Mouse (Mus musculus): ENCODE measurements around the gene Npas3. TPM values are rescaled to one million over a fixed set of nuclear protein-coding genes. Genes with fewer than 3 reads are reported as not detected.

The Npas3 gene
- polyA plus RNA-seq, 1 experiment from 2014 or later: 23.2 TPM

DNA sequence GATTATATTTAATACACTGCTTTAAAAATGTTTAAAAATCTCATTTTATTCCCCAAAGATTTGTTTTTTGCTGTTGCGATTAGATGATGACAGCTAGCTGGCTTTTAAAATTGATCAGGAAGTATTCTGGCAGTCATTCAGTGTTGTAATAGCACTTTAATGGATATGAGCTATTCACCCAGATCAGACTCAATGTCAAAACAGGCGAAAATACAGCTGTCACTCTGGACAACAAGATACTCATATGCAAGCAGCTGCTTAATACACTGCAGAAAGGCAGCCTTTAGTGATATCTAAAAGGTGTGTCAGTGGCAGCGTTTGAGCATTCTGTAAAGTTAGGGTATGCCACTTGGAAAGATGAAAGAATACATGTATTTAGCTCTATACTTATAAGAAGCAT lies 83.3 kb downstream of the Npas3 start:
- H3K27me3 ChIP-seq (replicated peaks): no peaks in the 10 kb centered on the region
- WGBS: 47% methylated on average over 3 of the region's 3 CpGs
- ATAC-seq (ENCODE audit: low FRiP score): no peak
- no peak overlapping the region for H3K27ac ChIP-seq (replicated peaks)
- H3K9ac ChIP-seq (replicated peaks): no peak overlapping the region
- H3K9me3 ChIP-seq (replicated peaks): no peaks in the 10 kb centered on the region
- H3K4me1 ChIP-seq: peaks cover 20% of the 10 kb centered on the region
- H3K4me2 ChIP-seq: no peak overlapping the region
- no peaks in the 10 kb centered on the region for H3K36me3 ChIP-seq
- no peak overlapping the region for H3K4me3 ChIP-seq (replicated peaks)

DNA sequence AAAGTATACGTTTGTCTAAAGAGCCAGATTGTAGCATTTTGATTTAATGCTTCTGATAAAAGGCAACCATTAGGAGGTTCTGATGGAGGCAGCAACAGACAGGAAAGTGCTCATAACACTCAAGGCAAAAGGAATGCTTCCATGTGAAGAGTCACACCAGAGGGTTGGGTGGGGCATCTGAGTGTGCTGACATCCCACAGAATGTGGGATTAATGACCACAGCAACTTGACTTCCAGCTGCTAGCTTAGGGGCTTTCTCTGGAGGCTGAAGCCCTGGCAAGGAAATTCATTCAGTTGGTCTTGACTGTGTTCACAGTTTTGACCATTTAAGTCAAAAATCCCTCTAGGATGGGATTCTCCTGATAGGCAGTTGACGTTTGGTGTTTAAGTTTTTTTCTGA lies 84.8 kb downstream of the Npas3 start:
- no peak for ATAC-seq (ENCODE audit: low FRiP score)
- Histone ChIP-seq H3K27ac (replicated peaks) (no peak overlapping the region), H3K4me2 (no peak overlapping the region), H3K36me3 (no peaks in the 10 kb centered on the region), H3K4me1 (peaks cover 21% of the 10 kb centered on the region), H3K27me3 (replicated peaks) (no peaks in the 10 kb centered on the region), H3K4me3 (replicated peaks) (no peak overlapping the region), H3K9me3 (replicated peaks) (no peaks in the 10 kb centered on the region), H3K9ac (replicated peaks) (no peak overlapping the region)
- WGBS: 78% methylated on average over 2 of the region's 2 CpGs

GRCm38 (mm10) chr12:53338349-53338948 lies 90.0 kb downstream of the Npas3 start:
- no peak overlapping the region for H3K9ac ChIP-seq (replicated peaks)
- no peak; the same call in 1 of the 2 replicates for ATAC-seq (ENCODE audit: low FRiP score)
- H3K27me3 ChIP-seq (replicated peaks): no peaks in the 10 kb centered on the region
- H3K4me2 ChIP-seq: peak overlapping the region; percentile 16; the same call in 1 of the 2 replicates
- peak overlapping the region; percentile 45; the same call in 1 of the 2 replicates for H3K27ac ChIP-seq (replicated peaks)
- no peak overlapping the region for H3K4me3 ChIP-seq (replicated peaks)
- H3K4me1 ChIP-seq: peaks cover 15% of the 10 kb centered on the region
- 18% methylated on average over 14 of the region's 14 CpGs for WGBS
- no peaks in the 10 kb centered on the region for H3K9me3 ChIP-seq (replicated peaks)
- H3K36me3 ChIP-seq: no peaks in the 10 kb centered on the region

GRCm38 (mm10) chr12:53342741-53343140 lies 94.3 kb downstream of the Npas3 start:
- H3K9me3 ChIP-seq (replicated peaks): no peaks in the 10 kb centered on the region
- no peaks in the 10 kb centered on the region for H3K27me3 ChIP-seq (replicated peaks)
- no peak overlapping the region for H3K27ac ChIP-seq (replicated peaks)
- no peak overlapping the region for H3K4me2 ChIP-seq
- no peak overlapping the region for H3K4me3 ChIP-seq (replicated peaks)
- no peak overlapping the region for H3K9ac ChIP-seq (replicated peaks)
- 49% methylated on average over 9 of the region's 9 CpGs for WGBS
- no peak for ATAC-seq (ENCODE audit: low FRiP score)
- H3K36me3 ChIP-seq: no peaks in the 10 kb centered on the region
- peaks cover 13% of the 10 kb centered on the region for H3K4me1 ChIP-seq

DNA sequence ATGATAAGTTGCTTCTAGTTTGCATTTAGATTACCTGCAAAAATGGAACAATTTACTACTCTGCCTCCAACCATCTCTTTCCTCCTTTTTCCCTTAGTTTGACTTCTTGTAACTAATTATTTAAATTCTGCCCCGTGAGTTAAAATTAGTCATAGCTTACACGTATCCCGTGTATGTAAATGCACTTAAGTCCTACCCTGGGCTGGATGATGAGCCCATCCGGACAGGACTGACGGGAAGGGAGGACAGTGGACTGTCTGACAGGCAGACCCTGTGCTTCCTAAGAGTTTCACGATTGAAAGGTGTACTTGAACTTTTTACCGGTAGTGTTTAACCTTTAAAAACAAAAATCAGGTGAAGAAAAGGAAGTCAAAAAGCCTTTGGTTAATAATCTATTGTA lies 103.4 kb downstream of the Npas3 start:
- no peaks in the 10 kb centered on the region for H3K36me3 ChIP-seq
- ATAC-seq (ENCODE audit: low FRiP score): no peak
- 55% methylated on average over 7 of the region's 7 CpGs for WGBS

DNA sequence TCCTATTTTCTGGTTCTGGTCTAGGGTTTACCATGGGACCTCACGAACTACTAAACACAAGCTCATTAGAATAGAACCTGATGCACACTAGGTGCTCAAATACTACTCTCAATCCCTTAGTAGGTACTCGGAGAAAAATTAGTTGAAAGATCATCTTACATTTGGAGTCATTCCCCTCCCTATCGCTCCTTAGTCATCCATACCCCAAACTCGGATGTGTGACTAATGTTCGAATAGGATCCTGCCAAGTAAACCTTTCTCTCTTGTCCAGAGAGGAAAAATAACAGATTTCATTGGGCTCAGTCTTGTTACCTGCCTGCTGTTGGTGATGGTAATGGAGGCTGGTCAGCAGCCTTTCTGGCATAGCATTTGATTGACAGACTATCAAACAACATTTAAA lies 117.3 kb downstream of the Npas3 start:
- Histone ChIP-seq H3K9ac (replicated peaks) (no peak overlapping the region), H3K27ac (replicated peaks) (no peak overlapping the region), H3K4me3 (replicated peaks) (no peak overlapping the region), H3K4me1 (0 out of 2 replicates have a peak, but pooled peaks cover 6% of the 10 kb centered on the region), H3K27me3 (replicated peaks) (no peaks in the 10 kb centered on the region), H3K9me3 (replicated peaks) (no peaks in the 10 kb centered on the region), H3K4me2 (no peak overlapping the region), H3K36me3 (no peaks in the 10 kb centered on the region)
- ATAC-seq (ENCODE audit: low FRiP score): no peak
- 85% methylated on average over 5 of the region's 5 CpGs for WGBS

More for the DNA sequence above, 103.4 kb downstream of the Npas3 start:
- no peak overlapping the region for H3K27ac ChIP-seq (replicated peaks)
- no peak overlapping the region for H3K9ac ChIP-seq (replicated peaks)
- H3K4me2 ChIP-seq: no peak overlapping the region
- peaks cover 6% of the 10 kb centered on the region; the same call in 1 of the 2 replicates for H3K4me1 ChIP-seq
- H3K9me3 ChIP-seq (replicated peaks): no peaks in the 10 kb centered on the region
- no peaks in the 10 kb centered on the region for H3K27me3 ChIP-seq (replicated peaks)
- no peak overlapping the region for H3K4me3 ChIP-seq (replicated peaks)

GRCm38 (mm10) chr12:53384851-53385250 lies 136.4 kb downstream of the Npas3 start:
- Histone ChIP-seq H3K27ac (replicated peaks) (no peak overlapping the region), H3K36me3 (no peaks in the 10 kb centered on the region), H3K9ac (replicated peaks) (no peak overlapping the region), H3K4me1 (peaks cover 6% of the 10 kb centered on the region; the same call in 1 of the 2 replicates), H3K27me3 (replicated peaks) (no peaks in the 10 kb centered on the region), H3K4me2 (no peak overlapping the region), H3K9me3 (replicated peaks) (no peaks in the 10 kb centered on the region), H3K4me3 (replicated peaks) (no peak overlapping the region)
- ATAC-seq (ENCODE audit: low FRiP score): no peak
- WGBS: 63% methylated on average over 8 of the region's 8 CpGs

- Histone ChIP-seq H3K27me3 (replicated peaks) (no peaks in the 10 kb centered on the region), H3K9me3 (replicated peaks) (no peaks in the 10 kb centered on the region), H3K9ac (replicated peaks) (no peak overlapping the region), H3K4me1 (peaks cover 22% of the 10 kb centered on the region), H3K4me2 (no peak overlapping the region), H3K27ac (replicated peaks) (no peak overlapping the region), H3K36me3 (no peaks in the 10 kb centered on the region), H3K4me3 (replicated peaks) (no peak overlapping the region)
- ATAC-seq (ENCODE audit: low FRiP score): no peak
- WGBS: 30% methylated on average over 4 of the region's 4 CpGs
These were observed 157.4 kb downstream of the Npas3 start for GRCm38 (mm10) chr12:53405856-53406255.

DNA sequence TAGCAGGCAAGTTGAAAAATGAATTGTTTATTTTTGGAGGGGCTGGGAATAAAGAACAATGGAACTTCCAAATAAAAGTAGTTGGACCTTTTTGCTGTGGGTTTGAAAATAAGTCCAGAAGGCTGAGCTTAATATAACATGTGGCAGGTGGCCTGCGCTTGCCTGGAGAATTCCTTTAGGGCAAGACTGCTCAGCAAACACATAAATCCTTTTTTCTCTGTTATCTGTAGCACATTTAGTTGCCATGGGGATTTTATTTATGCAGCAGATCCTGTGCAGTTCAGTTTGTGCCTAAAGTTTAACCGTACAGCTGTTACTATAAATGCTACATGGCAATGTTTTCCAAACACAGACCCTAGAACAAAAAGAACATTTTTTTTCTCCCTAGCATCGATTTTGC lies 159.3 kb downstream of the Npas3 start:
- H3K9me3 ChIP-seq (replicated peaks): no peaks in the 10 kb centered on the region

GRCm38 (mm10) chr12:53409711-53410110 lies 161.2 kb downstream of the Npas3 start:
- 91% methylated on average over 4 of the region's 4 CpGs for WGBS
- no peak for ATAC-seq (ENCODE audit: low FRiP score)
- H3K27me3 ChIP-seq (replicated peaks): no peaks in the 10 kb centered on the region
- no peaks in the 10 kb centered on the region for H3K36me3 ChIP-seq
- no peak overlapping the region for H3K9ac ChIP-seq (replicated peaks)
- no peak overlapping the region for H3K27ac ChIP-seq (replicated peaks)
- H3K4me1 ChIP-seq: peaks cover 22% of the 10 kb centered on the region
- no peak overlapping the region for H3K4me2 ChIP-seq
- no peak overlapping the region for H3K4me3 ChIP-seq (replicated peaks)
- H3K9me3 ChIP-seq (replicated peaks): no peaks in the 10 kb centered on the region

More for the DNA sequence above, 159.3 kb downstream of the Npas3 start:
- no peak overlapping the region for H3K4me2 ChIP-seq
- peaks cover 22% of the 10 kb centered on the region for H3K4me1 ChIP-seq
- H3K36me3 ChIP-seq: no peaks in the 10 kb centered on the region
- no peaks in the 10 kb centered on the region for H3K27me3 ChIP-seq (replicated peaks)
- no peak for ATAC-seq (ENCODE audit: low FRiP score)
- no peak overlapping the region for H3K9ac ChIP-seq (replicated peaks)
- no peak overlapping the region for H3K4me3 ChIP-seq (replicated peaks)
- 10% methylated on average over 3 of the region's 3 CpGs for WGBS
- no peak overlapping the region for H3K27ac ChIP-seq (replicated peaks)

DNA sequence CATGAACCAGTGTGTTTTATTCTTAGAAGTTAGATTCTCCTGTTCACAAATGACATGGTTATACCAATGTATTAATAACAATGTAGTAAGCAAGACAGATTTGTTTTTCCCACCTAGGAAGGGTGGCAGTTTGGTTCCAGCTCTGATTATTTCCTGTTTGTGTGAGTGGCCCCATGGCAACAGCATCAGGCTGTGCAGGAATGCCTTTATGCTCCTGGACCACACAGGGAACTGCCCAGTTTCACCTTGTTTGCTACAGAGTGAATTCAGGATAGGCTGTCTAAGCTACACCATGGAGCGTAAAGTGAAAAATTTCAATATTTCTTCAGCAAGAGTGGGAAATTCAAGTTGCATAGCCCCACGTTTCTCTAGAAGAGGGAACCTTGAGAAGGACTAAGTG lies 162.2 kb downstream of the Npas3 start:
- no peak overlapping the region for H3K4me2 ChIP-seq
- H3K4me3 ChIP-seq (replicated peaks): no peak overlapping the region
- no peak overlapping the region for H3K9ac ChIP-seq (replicated peaks)
- no peaks in the 10 kb centered on the region for H3K27me3 ChIP-seq (replicated peaks)
- no peaks in the 10 kb centered on the region for H3K9me3 ChIP-seq (replicated peaks)
- WGBS: 69% methylated on average over 2 of the region's 2 CpGs
- H3K36me3 ChIP-seq: no peaks in the 10 kb centered on the region
- ATAC-seq (ENCODE audit: low FRiP score): no peak
- H3K27ac ChIP-seq (replicated peaks): no peak overlapping the region
- peaks cover 18% of the 10 kb centered on the region for H3K4me1 ChIP-seq

GRCm38 (mm10) chr12:53416096-53416495 lies 167.6 kb downstream of the Npas3 start:
- 47% methylated on average over 4 of the region's 4 CpGs for WGBS
- no peaks in the 10 kb centered on the region for H3K36me3 ChIP-seq
- H3K4me1 ChIP-seq: no peaks in the 10 kb centered on the region
- H3K27ac ChIP-seq (replicated peaks): no peak overlapping the region
- ATAC-seq (ENCODE audit: low FRiP score): no peak
- H3K27me3 ChIP-seq (replicated peaks): no peaks in the 10 kb centered on the region
- H3K4me2 ChIP-seq: no peak overlapping the region
- no peak overlapping the region for H3K4me3 ChIP-seq (replicated peaks)
- H3K9me3 ChIP-seq (replicated peaks): no peaks in the 10 kb centered on the region
- no peak overlapping the region for H3K9ac ChIP-seq (replicated peaks)
